Mouse (Mus musculus) liver, postnatal 0 days (tissue): ENCODE data around the gene Slc28a1.

Experiments
- CTCF ChIP-seq: sonication (generic); IDR thresholded peaks from 2 replicates; pipeline ENCODE4 v1.5.1; 2016; ENCODE audit warnings: antibody characterized with exemption, low read depth
- EP300 ChIP-seq: IDR thresholded peaks from 2 replicates; pipeline ENCODE4 v1.6.1; 2016; ENCODE audit warnings: antibody characterized with exemption, low read depth, mild to moderate bottlenecking

DNA sequence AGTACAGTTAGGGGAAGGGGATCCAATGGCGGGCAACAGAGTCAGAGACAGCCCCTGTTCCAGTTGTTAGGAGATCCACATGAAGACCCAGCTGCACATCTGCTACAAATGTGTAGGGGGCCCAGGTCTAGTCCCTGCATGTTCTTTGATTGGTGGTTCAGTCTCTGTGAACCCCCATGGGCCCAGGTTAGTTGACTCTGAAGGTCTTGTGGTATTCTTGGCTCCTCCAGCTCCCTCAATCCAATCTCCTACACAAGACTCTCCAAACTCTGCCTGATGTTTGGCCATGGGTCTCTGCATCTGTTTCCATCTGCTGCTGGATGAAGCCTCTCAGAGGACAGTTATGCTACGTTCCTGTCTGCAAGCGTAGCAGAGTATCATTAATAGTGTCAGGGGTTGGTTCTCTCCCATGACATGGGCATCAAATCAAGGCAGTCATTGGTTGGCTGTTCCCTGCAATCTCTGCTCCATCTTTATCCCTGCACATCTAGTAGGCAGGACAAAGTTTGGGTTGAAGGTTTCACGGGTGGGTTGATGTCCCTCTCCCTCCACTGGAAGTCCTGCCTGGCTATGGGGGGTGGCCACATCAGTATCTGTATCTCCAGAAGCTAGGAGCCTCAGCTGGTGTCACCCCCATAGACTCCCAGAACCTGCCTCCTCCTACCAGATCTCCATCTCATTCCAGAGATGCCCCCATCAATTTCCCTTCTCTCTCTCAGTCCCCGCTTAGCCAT is 25.2 kb downstream of the Slc28a1 start:
- TF ChIP-seq CTCF (no peak), EP300 (no peak)
